Mouse (Mus musculus) ES-Bruce4 (cell line): Measurements from ENCODE around the gene Lrp6.

Source experiments
- CTCF ChIP-seq: IDR thresholded peaks from one replicate; pipeline ENCODE4 v1.8.1; 2011; ENCODE audit warnings: low read depth, low read length
- EP300 ChIP-seq: IDR thresholded peaks from 2 replicates; pipeline ENCODE4 v1.6.1; 2011; ENCODE audit warnings: low read depth, low read length; ENCODE audit not compliant: insufficient read depth

DNA sequence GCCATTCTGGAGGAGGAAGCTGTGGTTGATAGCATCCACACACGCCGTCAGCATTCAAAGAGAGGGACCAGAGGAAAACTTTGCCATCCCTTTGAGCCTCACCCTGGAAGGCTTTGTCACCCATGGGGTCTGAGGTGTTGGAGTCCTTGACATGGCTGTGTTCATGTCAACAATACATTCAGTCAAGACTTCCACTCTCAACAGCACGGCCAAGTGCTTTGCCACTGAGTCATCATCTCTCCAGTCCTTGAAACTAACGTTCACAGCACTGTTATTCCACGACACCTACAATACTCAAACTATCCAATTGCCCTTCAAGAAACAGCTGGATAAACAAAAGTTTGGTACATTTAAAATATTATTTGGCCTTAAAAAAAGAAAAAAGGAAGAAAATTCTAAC, 124.5 kb downstream of the Lrp6 start:
- TF ChIP-seq CTCF (no peak), EP300 (no peak)
